Mouse (Mus musculus) heart, embryonic 15.5 days (tissue): ENCODE data around the gene Gm4792. TPM values are rescaled to one million over a fixed set of nuclear protein-coding genes. Genes with fewer than 3 reads are reported as not detected.

Experiments
- ATAC-seq: fragments of 200-750 bp; cut with Nextera tagmentation; replicated peaks from 2 replicates; pipeline ENCODE4 v1.8.0; 2017; ENCODE audit warnings: low read depth, moderate TSS enrichment; ENCODE audit not compliant: insufficient number of reproducible peaks, insufficient read depth, low FRiP score
- H3K27ac ChIP-seq: fragments of 300-500 bp; sonication (generic); 2 replicates; pipeline ENCODE4 v1.5.1; 2015; ENCODE audit warnings: mild to moderate bottlenecking, inconsistent platforms
- H3K27me3 ChIP-seq: fragments of 300-500 bp; sonication (generic); 2 replicates; pipeline ENCODE4 v1.6.1; 2015; ENCODE audit warnings: inconsistent platforms
- H3K36me3 ChIP-seq: fragments of 300-500 bp; sonication (generic); 2 replicates; pipeline ENCODE4 v1.6.1; 2015; ENCODE audit warnings: mild to moderate bottlenecking, inconsistent platforms
- H3K4me1 ChIP-seq: fragments of 300-500 bp; sonication (generic); replicated peaks from 2 replicates; pipeline ENCODE4 v1.6.1; 2015; ENCODE audit warnings: inconsistent platforms
- H3K4me2 ChIP-seq: fragments of 300-500 bp; sonication (generic); 2 replicates; pipeline ENCODE4 v1.6.1; 2015; ENCODE audit warnings: inconsistent platforms, mild to moderate bottlenecking, moderate library complexity
- H3K4me3 ChIP-seq: fragments of 300-500 bp; sonication (generic); 2 replicates; pipeline ENCODE4 v1.5.1; 2015; ENCODE audit warnings: mild to moderate bottlenecking, inconsistent platforms
- H3K9ac ChIP-seq: fragments of 300-500 bp; sonication (generic); 2 replicates; pipeline ENCODE4 v1.6.1; 2015; ENCODE audit warnings: mild to moderate bottlenecking, inconsistent platforms
- H3K9me3 ChIP-seq: fragments of 300-500 bp; sonication (generic); replicated peaks from 2 replicates; pipeline ENCODE4 v1.6.1; 2016; ENCODE audit warnings: inconsistent platforms
- WGBS: fragments of 180-500 bp; shearing (Covaris S2); methylation state at CpG from one replicate; pipeline ENCODE4 v1.1.7; 2015; ENCODE audit warnings: mixed read lengths; 5-methylcytosine and 5-hydroxymethylcytosine counted together
- polyA plus RNA-seq: library from polyadenylated mRNA; unstranded; fragments of >200 nt; fragmentation: Nextera tagmentation; extraction: Ambion mirVana; gene quantifications from 2 replicates; pipeline ENCODE4 v1.2.1, GENCODE M21; 2015

The Gm4792 gene
- polyA plus RNA-seq, 1 experiment from 2014 or later, result not detected

GRCm38 (mm10) chr10:94333328-94333727 lies 34.8 kb upstream of the Gm4792 start:
- Histone ChIP-seq H3K27ac (no peak overlapping the region), H3K4me2 (no peak overlapping the region), H3K27me3 (no peaks in the 10 kb centered on the region), H3K4me1 (peaks cover 12% of the 10 kb centered on the region), H3K9ac (no peak overlapping the region), H3K4me3 (no peak overlapping the region), H3K9me3 (no peaks in the 10 kb centered on the region), H3K36me3 (no peaks in the 10 kb centered on the region)
- 75% methylated on average over 8 of the region's 8 CpGs for WGBS
- ATAC-seq, result no peak

GRCm38 (mm10) chr10:94332358-94333137 lies 34.0 kb upstream of the Gm4792 start:
- Histone ChIP-seq H3K36me3 (no peaks in the 10 kb centered on the region), H3K9me3 (no peaks in the 10 kb centered on the region), H3K4me1 (peaks cover 12% of the 10 kb centered on the region), H3K4me2 (no peak overlapping the region), H3K27ac (no peak overlapping the region), H3K4me3 (no peak overlapping the region), H3K27me3 (no peaks in the 10 kb centered on the region), H3K9ac (no peak overlapping the region)
- no peak for ATAC-seq
- 85% methylated on average over 16 of the region's 16 CpGs for WGBS

GRCm38 (mm10) chr10:94329962-94330361 lies 31.5 kb upstream of the Gm4792 start:
- Histone ChIP-seq H3K4me3 (no peak overlapping the region), H3K36me3 (no peaks in the 10 kb centered on the region), H3K9me3 (0 out of 2 replicates have a peak, but pooled peaks cover 2% of the 10 kb centered on the region), H3K27me3 (no peaks in the 10 kb centered on the region), H3K9ac (no peak overlapping the region), H3K27ac (peak overlapping the region; percentile 59), H3K4me2 (peak overlapping the region; percentile 53), H3K4me1 (peaks cover 19% of the 10 kb centered on the region)
- 14% methylated on average over 5 of the region's 5 CpGs for WGBS
- ATAC-seq, result peak; percentile 80; the same call in 1 of the 2 replicates

- Histone ChIP-seq H3K4me3 (no peak overlapping the region), H3K4me2 (no peak overlapping the region), H3K27me3 (no peaks in the 10 kb centered on the region), H3K4me1 (no peaks in the 10 kb centered on the region), H3K27ac (no peak overlapping the region), H3K9me3 (no peaks in the 10 kb centered on the region), H3K9ac (no peak overlapping the region), H3K36me3 (no peaks in the 10 kb centered on the region)
- WGBS, result 54% methylated on average over 4 of the region's 4 CpGs
- ATAC-seq, result no peak
Measured at GRCm38 (mm10) chr10:94318574-94318973, 20.1 kb upstream of the Gm4792 start.

GRCm38 (mm10) chr10:94313146-94313545 lies 14.6 kb upstream of the Gm4792 start:
- Histone ChIP-seq H3K27ac (no peak overlapping the region), H3K9ac (no peak overlapping the region), H3K4me2 (no peak overlapping the region), H3K27me3 (peaks cover 9% of the 10 kb centered on the region), H3K4me3 (no peak overlapping the region), H3K36me3 (no peaks in the 10 kb centered on the region), H3K9me3 (no peaks in the 10 kb centered on the region), H3K4me1 (peaks cover 13% of the 10 kb centered on the region)
- 73% methylated on average over 4 of the region's 4 CpGs for WGBS
- no peak for ATAC-seq

- Histone ChIP-seq H3K36me3 (no peaks in the 10 kb centered on the region), H3K9me3 (no peaks in the 10 kb centered on the region), H3K27me3 (peaks cover 9% of the 10 kb centered on the region), H3K9ac (peak overlapping the region; percentile 50), H3K4me3 (peak overlapping the region; percentile 57), H3K4me1 (peaks cover 13% of the 10 kb centered on the region), H3K27ac (no peak overlapping the region), H3K4me2 (peak overlapping the region; percentile 91)
- WGBS, result 2% methylated on average over 45 of the region's 45 CpGs
- ATAC-seq, result peak; percentile 35; the same call in 1 of the 2 replicates
Measured at GRCm38 (mm10) chr10:94312007-94312715, 13.7 kb upstream of the Gm4792 start.

- Histone ChIP-seq H3K4me1 (peaks cover 13% of the 10 kb centered on the region), H3K4me3 (peak within 1 kb of the TSS; percentile 57), H3K27ac (no peak within 1 kb of the TSS), H3K4me2 (peak within 1 kb of the TSS; percentile 91), H3K9ac (peak within 1 kb of the TSS; percentile 50), H3K27me3 (peaks cover 9% of the 10 kb centered on the region), H3K36me3 (no peaks in the 10 kb centered on the region), H3K9me3 (no peaks in the 10 kb centered on the region)
- 2% methylated on average over 19 of the region's 19 CpGs for WGBS
- no peak for ATAC-seq
Measured at GRCm38 (mm10) chr10:94311511-94312006, 13.1 kb upstream of the Gm4792 start, which contains the start of gene Tmcc3. Gene Tmcc3 (plus strand): TSS chr10:94311949.

- no peaks in the 10 kb centered on the region for H3K9me3 ChIP-seq
- no peak overlapping the region for H3K27ac ChIP-seq
- no peaks in the 10 kb centered on the region for H3K36me3 ChIP-seq
- no peak for ATAC-seq
- H3K4me3 ChIP-seq, result no peak overlapping the region
- no peak overlapping the region for H3K4me2 ChIP-seq
- H3K9ac ChIP-seq, result no peak overlapping the region
- peaks cover 13% of the 10 kb centered on the region for H3K4me1 ChIP-seq
- 55% methylated on average over 7 of the region's 9 CpGs for WGBS
- peaks cover 9% of the 10 kb centered on the region for H3K27me3 ChIP-seq
Measured at GRCm38 (mm10) chr10:94310499-94311267, 12.2 kb upstream of the Gm4792 start.

GRCm38 (mm10) chr10:94305526-94305925 lies 7.0 kb upstream of the Gm4792 start:
- H3K4me2 ChIP-seq, result no peak overlapping the region
- no peak overlapping the region for H3K27ac ChIP-seq
- ATAC-seq, result no peak
- H3K27me3 ChIP-seq, result no peaks in the 10 kb centered on the region
- H3K4me3 ChIP-seq, result no peak overlapping the region
- H3K4me1 ChIP-seq, result no peaks in the 10 kb centered on the region
- WGBS, result 55% methylated on average over 5 of the region's 5 CpGs
- no peaks in the 10 kb centered on the region for H3K36me3 ChIP-seq
- no peaks in the 10 kb centered on the region for H3K9me3 ChIP-seq
- no peak overlapping the region for H3K9ac ChIP-seq

- no peak for ATAC-seq
- WGBS, result 78% methylated on average over 9 of the region's 9 CpGs
- Histone ChIP-seq H3K9me3 (no peaks in the 10 kb centered on the region), H3K4me1 (no peaks in the 10 kb centered on the region), H3K4me3 (no peak overlapping the region), H3K27ac (no peak overlapping the region), H3K27me3 (no peaks in the 10 kb centered on the region), H3K4me2 (no peak overlapping the region), H3K36me3 (no peaks in the 10 kb centered on the region), H3K9ac (no peak overlapping the region)
Measured at GRCm38 (mm10) chr10:94304064-94304657, 5.7 kb upstream of the Gm4792 start.

GRCm38 (mm10) chr10:94299301-94299700 lies 798 bp upstream of the Gm4792 start:
- H3K36me3 ChIP-seq, result no peaks in the 10 kb centered on the region
- no peak overlapping the region for H3K4me3 ChIP-seq
- no peak for ATAC-seq
- no peaks in the 10 kb centered on the region for H3K4me1 ChIP-seq
- no peaks in the 10 kb centered on the region for H3K27me3 ChIP-seq
- no peak overlapping the region for H3K9ac ChIP-seq
- H3K27ac ChIP-seq, result no peak overlapping the region
- 92% methylated on average over 2 of the region's 2 CpGs for WGBS
- no peak overlapping the region for H3K4me2 ChIP-seq
- H3K9me3 ChIP-seq, result no peaks in the 10 kb centered on the region
